ENCODE assay signal across 7 mouse cellular contexts in genomic region chr19:46961047-46961651, GRCm38 (mm10). TPM values are rescaled to one million over a fixed set of nuclear protein-coding genes. Genes with fewer than 3 reads are reported as not detected.
DNase-seq lines count a peak whose midpoint lies in the region; ATAC-seq and TF ChIP-seq lines count a peak whose summit lies in the region.

No protein-coding gene starts in this region.

- H3K27me3 ChIP-seq in erythroblast, embryonic 14.5 days (ENCODE audit: control insufficient read depth) = no peaks in the 10 kb centered on the region
- H3K27me3 ChIP-seq in liver, embryonic 12.5 days (replicated peaks) = no peaks in the 10 kb centered on the region
- no peaks in the 10 kb centered on the region for H3K27me3 ChIP-seq in stomach, postnatal 0 days (ENCODE audit: control insufficient read depth, insufficient read depth, low read length)

- TF ChIP-seq CTCF in stomach, postnatal 0 days (IDR thresholded peaks at IDR 0.05; ENCODE audit: low read depth) = no peak

- peak; percentile 18 for DNase-seq in thymus, postnatal 25 days
- DNase-seq in thymus, postnatal 10 days (ENCODE audit: low spot score in 2 of 2) = no peak
- DNase-seq in stomach, postnatal 0 days (ENCODE audit: low spot score) = no peak
- no peak for DNase-seq in thymus, postnatal 0 days (ENCODE audit: low spot score)
- DNase-seq in left cerebral cortex, adult 9 months (ENCODE audit: low spot score in 2 of 2) = no peak

- peak overlapping the region; percentile 86 for H3K4me3 ChIP-seq in erythroblast, embryonic 14.5 days (replicated peaks)
- H3K4me3 ChIP-seq in liver, embryonic 12.5 days = peak overlapping the region; percentile 88
- H3K4me3 ChIP-seq in stomach, postnatal 0 days (ENCODE audit: low read depth, low read length) = peak overlapping the region; percentile 78

- H3K9ac ChIP-seq in liver, embryonic 12.5 days = peak overlapping the region; percentile 88
- H3K9ac ChIP-seq in stomach, postnatal 0 days (ENCODE audit: low read length) = peak overlapping the region; percentile 96

- H3K9me3 ChIP-seq in erythroblast, embryonic 14.5 days (ENCODE audit: control insufficient read depth, low read length) = no peaks in the 10 kb centered on the region
- no peaks in the 10 kb centered on the region for H3K9me3 ChIP-seq in liver, embryonic 12.5 days (replicated peaks)
- H3K9me3 ChIP-seq in stomach, postnatal 0 days (ENCODE audit: control insufficient read depth, low read length) = no peaks in the 10 kb centered on the region

- TF ChIP-seq EP300 in stomach, postnatal 0 days (optimal IDR thresholded peaks at IDR 0.05) = no peak

- peaks cover 31% of the 10 kb centered on the region for H3K36me3 ChIP-seq in erythroblast, embryonic 14.5 days (ENCODE audit: control insufficient read depth)
- 0 out of 2 replicates have a peak, but pooled peaks cover 5% of the 10 kb centered on the region for H3K36me3 ChIP-seq in liver, embryonic 12.5 days
- no peaks in the 10 kb centered on the region for H3K36me3 ChIP-seq in stomach, postnatal 0 days (ENCODE audit: control insufficient read depth, insufficient read depth, low read length)

- peak overlapping the region; percentile 94 for H3K27ac ChIP-seq in liver, embryonic 12.5 days
- peak overlapping the region; percentile 99 for H3K27ac ChIP-seq in stomach, postnatal 0 days (replicated peaks)

- H3K4me1 ChIP-seq in erythroblast, embryonic 14.5 days (ENCODE audit: control insufficient read depth) = peaks cover 67% of the 10 kb centered on the region
- H3K4me1 ChIP-seq in liver, embryonic 12.5 days = peaks cover 65% of the 10 kb centered on the region
- 0 out of 2 replicates have a peak, but pooled peaks cover 3% of the 10 kb centered on the region for H3K4me1 ChIP-seq in stomach, postnatal 0 days (replicated peaks; ENCODE audit: control insufficient read depth, insufficient read depth)

- 11% methylated on average over 22 of the region's 22 CpGs for WGBS in liver, embryonic 12.5 days (ENCODE audit: insufficient replicate concordance)
- WGBS in stomach, postnatal 0 days = 5% methylated on average over 22 of the region's 22 CpGs

- peak overlapping the region; percentile 82 for H3K4me2 ChIP-seq in liver, embryonic 12.5 days
- peak overlapping the region; percentile 69 for H3K4me2 ChIP-seq in stomach, postnatal 0 days (replicated peaks; ENCODE audit: low read depth)

- ATAC-seq in liver, embryonic 12.5 days = no peak
- no peak for ATAC-seq in stomach, postnatal 0 days (ENCODE audit: low FRiP score, low TSS enrichment)

RNA-seq across cellular contexts. Expression of gene Ina, which starts 53.3 kb away (rescaled TPM):
- not detected in 2 replicates for polyA plus RNA-seq in erythroblast, embryonic 14.5 days (2012)
- 0.11 and 0.12 TPM in 2 replicates for polyA plus RNA-seq in liver, embryonic 12.5 days (2016; fragmentation: Nextera tagmentation; extraction: Ambion mirVana)
- 3.5 and 4.2 TPM in 2 replicates for polyA plus RNA-seq in stomach, postnatal 0 days (2015; fragmentation: Nextera tagmentation; extraction: Ambion mirVana)
- polyA plus RNA-seq in thymus, postnatal 0 days (2015; fragmentation: Nextera tagmentation; extraction: Ambion mirVana) = 0.37 and 0.39 TPM in 2 replicates

RNA-seq across cellular contexts. Expression of gene Nt5c2, which starts 53.8 kb away (rescaled TPM):
- polyA plus RNA-seq in erythroblast, embryonic 14.5 days (2012) = 0.55 and 0.66 TPM in 2 replicates
- polyA plus RNA-seq in liver, embryonic 12.5 days (2016; fragmentation: Nextera tagmentation; extraction: Ambion mirVana) = 67.1 and 78.5 TPM in 2 replicates
- 59.4 and 70.9 TPM in 2 replicates for polyA plus RNA-seq in stomach, postnatal 0 days (2015; fragmentation: Nextera tagmentation; extraction: Ambion mirVana)
- polyA plus RNA-seq in thymus, postnatal 0 days (2015; fragmentation: Nextera tagmentation; extraction: Ambion mirVana) = 104 and 120 TPM in 2 replicates

Comparison
In these comparisons a context has a peak if more than half of its experiments do, and no peak if none do; other contexts are left out.
1. RNA of gene Nt5c2, which starts 53.8 kb away (polyA plus RNA-seq): 104 to 120 TPM in thymus, postnatal 0 days, 59.4 to 70.9 TPM in stomach, postnatal 0 days and 67.1 to 78.5 TPM in liver, embryonic 12.5 days; 0.55 to 0.66 TPM in erythroblast, embryonic 14.5 days; every median in the first group is over 10 times any median in the second.
2. Peak in every context shown above with its lines, with median percentiles within 50 percentile points of each other: H3K4me3 ChIP-seq.